Mouse (Mus musculus) right cerebral cortex, adult 18-20 months (tissue): Measurements from ENCODE around the gene Prune1.

Source experiments
- DNase-seq: peaks from one replicate; pipeline ENCODE4 v3.0.0; 2022; ENCODE audit warnings: mixed read lengths

Prune1 gene

GRCm38 (mm10) chr3:95281216-95282126 is at the start of gene Prune1, which contains the start of gene Mindy1:
Gene Prune1 (minus strand): TSS chr3:95282076.
Gene Mindy1 (plus strand): TSS chr3:95281345.
- DNase-seq, result peak; percentile 99

GRCm38 (mm10) chr3:95331528-95331927 is 49.7 kb upstream of the Prune1 start:
- DNase-seq, result no peak

GRCm38 (mm10) chr3:95328803-95329404 is 47.0 kb upstream of the Prune1 start:
- no peak for DNase-seq

- DNase-seq, result no peak
Observed at GRCm38 (mm10) chr3:95324454-95325144, 42.7 kb upstream of the Prune1 start.

GRCm38 (mm10) chr3:95323429-95323828 is 41.6 kb upstream of the Prune1 start:
- no peak for DNase-seq

- peak; percentile 48 for DNase-seq
Observed at GRCm38 (mm10) chr3:95319701-95320625, 38.1 kb upstream of the Prune1 start.

- no peak for DNase-seq
Observed at GRCm38 (mm10) chr3:95319110-95319509, 37.2 kb upstream of the Prune1 start.

- no peak for DNase-seq
Observed at GRCm38 (mm10) chr3:95318548-95318947, 36.7 kb upstream of the Prune1 start.

GRCm38 (mm10) chr3:95317414-95318080 is 35.7 kb upstream of the Prune1 start:
- peak; percentile 65 for DNase-seq

GRCm38 (mm10) chr3:95315844-95316550 is 34.1 kb upstream of the Prune1 start:
- DNase-seq, result no peak

GRCm38 (mm10) chr3:95315094-95315843 is 33.4 kb upstream of the Prune1 start:
- peak; percentile 66 for DNase-seq

- DNase-seq, result no peak
Observed at GRCm38 (mm10) chr3:95314486-95315093, 32.7 kb upstream of the Prune1 start, which contains the start of gene Cers2. Gene Cers2 (plus strand): TSS chr3:95314791.

- no peak for DNase-seq
Observed at GRCm38 (mm10) chr3:95314075-95314474, 32.2 kb upstream of the Prune1 start.

GRCm38 (mm10) chr3:95313476-95313875 is 31.6 kb upstream of the Prune1 start:
- DNase-seq, result no peak

GRCm38 (mm10) chr3:95312623-95313022 is 30.7 kb upstream of the Prune1 start:
- no peak for DNase-seq

GRCm38 (mm10) chr3:95310968-95311882 is 29.3 kb upstream of the Prune1 start:
- DNase-seq, result peak; percentile 60

- DNase-seq, result no peak
Observed at GRCm38 (mm10) chr3:95310496-95310895, 28.6 kb upstream of the Prune1 start.

GRCm38 (mm10) chr3:95307100-95307499 is 25.2 kb upstream of the Prune1 start, which contains the start of gene Anxa9:
Gene Anxa9 (minus strand): TSS chr3:95307176.
- DNase-seq, result no peak
